Mouse (Mus musculus) thymus, postnatal 0 days (tissue): ENCODE measurements around the gene Sprr2a3. TPM values are rescaled to one million over a fixed set of nuclear protein-coding genes. Genes with fewer than 3 reads are reported as not detected.

Experiments used
- polyA plus RNA-seq: library from polyadenylated mRNA; unstranded; fragments of >200 nt; fragmentation: Nextera tagmentation; extraction: Ambion mirVana; gene quantifications from 2 replicates; pipeline ENCODE4 v1.2.1, GENCODE M21; 2015

Sprr2a3 gene
- polyA plus RNA-seq, 1 experiment from 2014 or later, result 17.8 TPM

Other genes with a start within 250 kb of the Sprr2a3 start
- gene Lor, start 202.3 kb upstream of the Sprr2a3 start, polyA plus RNA-seq, result 0.30 and 0.78 TPM in 2 replicates
- 0.61 and 0.67 TPM in 2 replicates for gene Prr9, start 161.5 kb upstream of the Sprr2a3 start, polyA plus RNA-seq
- gene Lelp1, start 142.7 kb upstream of the Sprr2a3 start, polyA plus RNA-seq, result not detected in 2 replicates
- gene Sprr2a1, start 69.6 kb upstream of the Sprr2a3 start, polyA plus RNA-seq, result 2.0 and 2.5 TPM in 2 replicates
- 246 and 255 TPM in 2 replicates for gene Sprr2a2, start 69.5 kb upstream of the Sprr2a3 start, polyA plus RNA-seq
- gene Sprr2b, start 31.2 kb downstream of the Sprr2a3 start, polyA plus RNA-seq, result 0.51 and 0.96 TPM in 2 replicates
- 1.1 and 1.4 TPM in 2 replicates for gene Sprr2d, start 53.7 kb downstream of the Sprr2a3 start, polyA plus RNA-seq
- 0.22 and 0.38 TPM in 2 replicates for gene Sprr2e, start 66.7 kb downstream of the Sprr2a3 start, polyA plus RNA-seq
- gene Sprr2f, start 79.8 kb downstream of the Sprr2a3 start, polyA plus RNA-seq, result 1.3 and 1.5 TPM in 2 replicates
- 0.39 TPM in 1 of 2 replicates, not detected in the other for gene Sprr2h, start 100.3 kb downstream of the Sprr2a3 start, polyA plus RNA-seq
- 1.7 and 2.3 TPM in 2 replicates for gene Sprr2i, start 122.6 kb downstream of the Sprr2a3 start, polyA plus RNA-seq
- 0.19 and 0.29 TPM in 2 replicates for gene Sprr2j-ps, start 132.7 kb downstream of the Sprr2a3 start, polyA plus RNA-seq
- 9.3 and 9.4 TPM in 2 replicates for gene Gm9774, start 144.0 kb downstream of the Sprr2a3 start, polyA plus RNA-seq
- 0.46 and 0.49 TPM in 2 replicates for gene Sprr2k, start 147.2 kb downstream of the Sprr2a3 start, polyA plus RNA-seq
- gene Sprr1b, start 153.4 kb downstream of the Sprr2a3 start, polyA plus RNA-seq, result 0.68 and 1.1 TPM in 2 replicates
- gene Sprr3, start 173.3 kb downstream of the Sprr2a3 start, polyA plus RNA-seq, result 1.4 TPM in 1 of 2 replicates, not detected in the other
- gene Sprr1a, start 200.5 kb downstream of the Sprr2a3 start, polyA plus RNA-seq, result 14.9 and 17.7 TPM in 2 replicates
- gene Sprr4, start 215.1 kb downstream of the Sprr2a3 start, polyA plus RNA-seq, result 1.1 TPM in 1 of 2 replicates, not detected in the other
- gene 2310046K23Rik, start 249.1 kb downstream of the Sprr2a3 start, polyA plus RNA-seq, result 0.46 TPM in 1 of 2 replicates, not detected in the other